Mouse (Mus musculus) testis, adult 2 months (tissue): Measurements from ENCODE around the gene Ryr3. TPM values are rescaled to one million over a fixed set of nuclear protein-coding genes. Genes with fewer than 3 reads are reported as not detected.

ENCODE experiments used
- H3K27ac ChIP-seq: fragments of 200-500 bp; 2 replicates; pipeline ENCODE4 v1.5.1; 2012; ENCODE audit warnings: low read depth, low read length; ENCODE audit not compliant: control insufficient read depth, insufficient read depth
- H3K27me3 ChIP-seq: fragments of 200-500 bp; 2 replicates; pipeline ENCODE4 v1.6.1; 2012; ENCODE audit warnings: mild to moderate bottlenecking, low read length, moderate library complexity; ENCODE audit not compliant: control insufficient read depth, insufficient read depth
- H3K36me3 ChIP-seq: fragments of 200-500 bp; 2 replicates; pipeline ENCODE4 v1.6.1; 2012; ENCODE audit warnings: mild to moderate bottlenecking, low read length; ENCODE audit not compliant: control insufficient read depth, insufficient read depth
- H3K4me1 ChIP-seq: fragments of 200-500 bp; 2 replicates; pipeline ENCODE4 v1.6.1; 2012; ENCODE audit warnings: low read length; ENCODE audit not compliant: control insufficient read depth, insufficient read depth
- H3K4me3 ChIP-seq: fragments of 200-500 bp; 2 replicates; pipeline ENCODE4 v1.5.1; 2012; ENCODE audit warnings: low read depth, mild to moderate bottlenecking, low read length, moderate library complexity, mixed read lengths; ENCODE audit not compliant: control insufficient read depth
- CTCF ChIP-seq: fragments of 200-500 bp; IDR thresholded peaks from 2 replicates; pipeline ENCODE4 v1.5.1; 2012; ENCODE audit warnings: low read depth, mild to moderate bottlenecking, inconsistent platforms, low read length, moderate library complexity; ENCODE audit not compliant: control insufficient read depth, insufficient read depth, insufficient replicate concordance
- POLR2A ChIP-seq: fragments of 200-500 bp; IDR thresholded peaks from 2 replicates; pipeline ENCODE4 v1.6.1; 2012; ENCODE audit warnings: low read depth, mild to moderate bottlenecking, inconsistent platforms, low read length, moderate library complexity; ENCODE audit not compliant: control insufficient read depth
- polyA plus RNA-seq: library from polyadenylated mRNA; depleted of rRNA; stranded (reverse); fragments of >200 nt; gene quantifications from 2 replicates; pipeline ENCODE4 v1.2.3, GENCODE M21; 2012

The Ryr3 gene
- polyA plus RNA-seq, 1 experiment, result 2.6 TPM

- no peak overlapping the region for H3K27ac ChIP-seq
- no peaks in the 10 kb centered on the region for H3K36me3 ChIP-seq
- H3K4me3 ChIP-seq, result no peak overlapping the region
Observed at GRCm38 (mm10) chr2:112606536-112606935, 610.4 kb downstream of the Ryr3 start.

GRCm38 (mm10) chr2:112602487-112602886 is 614.4 kb downstream of the Ryr3 start:
- no peaks in the 10 kb centered on the region for H3K4me1 ChIP-seq
- no peaks in the 10 kb centered on the region for H3K36me3 ChIP-seq
- no peaks in the 10 kb centered on the region for H3K27me3 ChIP-seq
- no peak overlapping the region for H3K27ac ChIP-seq
- TF ChIP-seq POLR2A (no peak), CTCF (no peak)
- H3K4me3 ChIP-seq, result no peak overlapping the region

More at GRCm38 (mm10) chr2:112606536-112606935, 610.4 kb downstream of the Ryr3 start:
- no peaks in the 10 kb centered on the region for H3K27me3 ChIP-seq
- no peaks in the 10 kb centered on the region for H3K4me1 ChIP-seq
- TF ChIP-seq POLR2A (no peak), CTCF (no peak)

- Histone ChIP-seq H3K27ac (no peak overlapping the region), H3K4me1 (no peaks in the 10 kb centered on the region), H3K27me3 (no peaks in the 10 kb centered on the region), H3K4me3 (no peak overlapping the region), H3K36me3 (no peaks in the 10 kb centered on the region)
- TF ChIP-seq POLR2A, result no peak
- no peak for TF ChIP-seq CTCF
Observed at GRCm38 (mm10) chr2:112600222-112600621, 616.7 kb downstream of the Ryr3 start.

GRCm38 (mm10) chr2:112597064-112597463 is 619.8 kb downstream of the Ryr3 start:
- Histone ChIP-seq H3K4me3 (no peak overlapping the region), H3K36me3 (no peaks in the 10 kb centered on the region), H3K27me3 (no peaks in the 10 kb centered on the region), H3K27ac (no peak overlapping the region), H3K4me1 (no peaks in the 10 kb centered on the region)
- TF ChIP-seq CTCF (no peak), POLR2A (no peak)

- no peaks in the 10 kb centered on the region for H3K36me3 ChIP-seq
- no peaks in the 10 kb centered on the region for H3K27me3 ChIP-seq
Observed at GRCm38 (mm10) chr2:112596415-112596814, 620.5 kb downstream of the Ryr3 start.

GRCm38 (mm10) chr2:112595807-112596206 is 621.1 kb downstream of the Ryr3 start:
- Histone ChIP-seq H3K27me3 (no peaks in the 10 kb centered on the region), H3K36me3 (no peaks in the 10 kb centered on the region), H3K27ac (no peak overlapping the region), H3K4me1 (no peaks in the 10 kb centered on the region), H3K4me3 (no peak overlapping the region)
- TF ChIP-seq CTCF, result no peak
- no peak for TF ChIP-seq POLR2A

More at GRCm38 (mm10) chr2:112596415-112596814, 620.5 kb downstream of the Ryr3 start:
- Histone ChIP-seq H3K27ac (no peak overlapping the region), H3K4me3 (no peak overlapping the region), H3K4me1 (no peaks in the 10 kb centered on the region)
- TF ChIP-seq CTCF, result no peak
- TF ChIP-seq POLR2A, result no peak

GRCm38 (mm10) chr2:112593781-112594180 is 623.1 kb downstream of the Ryr3 start:
- no peak for TF ChIP-seq POLR2A
- TF ChIP-seq CTCF, result no peak
- no peak overlapping the region for H3K27ac ChIP-seq
- no peaks in the 10 kb centered on the region for H3K27me3 ChIP-seq
- no peak overlapping the region for H3K4me3 ChIP-seq
- H3K36me3 ChIP-seq, result no peaks in the 10 kb centered on the region
- H3K4me1 ChIP-seq, result no peaks in the 10 kb centered on the region

- H3K4me1 ChIP-seq, result no peaks in the 10 kb centered on the region
- H3K36me3 ChIP-seq, result no peaks in the 10 kb centered on the region
- no peaks in the 10 kb centered on the region for H3K27me3 ChIP-seq
- no peak overlapping the region for H3K4me3 ChIP-seq
- no peak for TF ChIP-seq CTCF
- TF ChIP-seq POLR2A, result no peak
- H3K27ac ChIP-seq, result no peak overlapping the region
Observed at GRCm38 (mm10) chr2:112593322-112593721, 623.6 kb downstream of the Ryr3 start.
